Mouse (Mus musculus) heart, adult 2 months (tissue): Measurements from ENCODE around the gene Reg3a.

ENCODE experiments used
- CTCF ChIP-seq: fragments of 200-600 bp; IDR thresholded peaks from 2 replicates; pipeline ENCODE4 v1.8.1; 2022; ENCODE audit warnings: antibody characterized with exemption, mild to moderate bottlenecking, moderate library complexity
- POLR2A ChIP-seq: fragments of 200-500 bp; IDR thresholded peaks from 2 replicates; pipeline ENCODE4 v1.6.1; 2011; ENCODE audit warnings: mild to moderate bottlenecking, low read depth, low read length, control low read depth; ENCODE audit not compliant: insufficient read depth

DNA sequence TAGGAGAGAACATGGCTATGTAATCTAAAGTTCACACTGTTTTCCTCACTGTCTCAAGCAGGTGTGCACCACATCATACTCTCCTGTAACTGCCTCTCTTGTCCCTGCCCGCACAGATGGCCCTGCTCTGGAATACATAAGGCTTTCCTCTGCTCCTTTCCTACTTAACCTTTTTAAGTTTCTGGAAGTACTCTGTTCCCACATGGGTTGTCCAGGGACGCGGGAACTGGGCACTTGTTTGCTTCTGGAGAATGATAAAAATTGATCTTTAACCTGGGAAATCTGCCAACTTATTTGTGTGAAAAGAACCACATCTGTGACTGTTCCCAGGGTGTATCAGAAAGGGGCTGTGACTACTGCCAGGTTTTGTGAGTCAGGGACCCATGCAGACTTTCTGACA lies 45.0 kb downstream of the Reg3a start:
- TF ChIP-seq POLR2A (no peak), CTCF (no peak)
